28 mouse cellular contexts compared by ENCODE assay signal in the genomic region with DNA sequence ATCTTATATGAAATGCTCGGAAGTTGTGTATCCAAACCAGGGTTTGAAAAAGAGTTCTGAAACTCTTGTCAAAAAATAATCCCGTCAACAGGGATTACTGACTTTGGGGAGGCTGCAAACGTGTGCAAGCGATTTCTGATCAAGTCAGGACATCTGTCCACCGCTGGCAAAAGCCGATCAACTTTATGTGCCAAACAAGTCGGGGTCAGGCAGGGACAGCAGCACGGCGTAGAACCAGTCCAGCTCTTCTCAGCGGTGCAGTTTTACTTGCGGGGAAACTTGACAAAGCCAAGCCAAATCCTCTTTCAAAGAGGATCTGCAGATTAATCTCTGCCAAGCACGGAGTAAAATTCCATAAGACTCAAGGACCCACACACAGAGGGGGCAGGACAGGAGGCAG. TPM values are rescaled to one million over a fixed set of nuclear protein-coding genes. Genes with fewer than 3 reads are reported as not detected.
A peak's percentile ranks its signal among the peaks of the same experiment; 100 is the strongest.
DNase-seq lines count a peak whose midpoint lies in the region; TF ChIP-seq lines count a peak whose summit lies in the region.
"Had no signal": no experiment of that assay in that cellular context is flagged by ENCODE, and none has a peak within 500 bp of the region (broad histone marks: within the 10 kb centered on the region; RNA-seq: fewer than 3 reads in every experiment).

No protein-coding gene starts in this region.

- intact Hi-C loops in gastrocnemius, adult 2 months (cut with DNase I), result loop anchor here (5.0 kb wide), 1 partner anchor 63 kb away; no protein-coding TSS in a partner anchor

- DNase-seq in adrenal gland, adult 2 months, result peak; percentile 50
- DNase-seq in adrenal gland, postnatal 25 days, result no peak
- DNase-seq in gastrocnemius, adult 2 months, result peak; percentile 73
- no peak for DNase-seq in gastrocnemius, postnatal 4 days (ENCODE audit: low spot score in 2 of 2)
- DNase-seq in fat pad, adult 2 months (ENCODE audit: extremely low read depth, low read depth, low spot score), result peak; percentile 68
- DNase-seq in cerebellum, postnatal 25 days, result no peak
- DNase-seq: cerebellum, adult 11 months; cerebellum, adult 9-10 months; embryo, embryonic 11 days; kidney, adult 11 months; kidney, postnatal 4 days; layer of hippocampus, postnatal 36 days; left cerebral cortex, postnatal 4 days; right cerebral cortex, postnatal 14 days; thymus, postnatal 14 days had no signal

- TF ChIP-seq CTCF in gastrocnemius, adult 2 months (IDR thresholded peaks at IDR 0.05), result no peak
- TF ChIP-seq CTCF in olfactory bulb, adult 2 months (IDR thresholded peaks at IDR 0.05; ENCODE audit: insufficient read depth, low read depth, low read length), result no peak

- TF ChIP-seq POLR2A in olfactory bulb, adult 2 months (IDR thresholded peaks at IDR 0.05; ENCODE audit: insufficient read depth, low read depth, low read length), result no peak

- 55% methylated on average over 12 of the region's 12 CpGs for WGBS in olfactory bulb, adult 2 months

- peak overlapping the region; percentile 45 for H3K4me3 ChIP-seq in gastrocnemius, adult 2 months
- no peak overlapping the region for H3K4me3 ChIP-seq in olfactory bulb, adult 2 months (ENCODE audit: insufficient read depth, low read depth, low read length)
- H3K4me3 ChIP-seq: embryonic facial prominence, embryonic 12.5 days; forebrain, embryonic 10.5 days; forebrain, embryonic 15.5 days; heart, embryonic 13.5 days; liver, embryonic 15.5 days; lung, embryonic 15.5 days; midbrain, embryonic 10.5 days; myocyte; neural tube, embryonic 12.5 days; stomach, embryonic 15.5 days had no signal

- peak overlapping the region; percentile 85 for H3K27ac ChIP-seq in gastrocnemius, adult 2 months
- peak overlapping the region; percentile 91 for H3K27ac ChIP-seq in olfactory bulb, adult 2 months (ENCODE audit: insufficient read depth, low read depth, low read length)
- H3K27ac ChIP-seq: embryonic facial prominence, embryonic 12.5 days; forebrain, embryonic 10.5 days; hindbrain, embryonic 14.5 days; kidney, postnatal 0 days; lung, embryonic 15.5 days; midbrain, embryonic 10.5 days; neural tube, embryonic 12.5 days; stomach, embryonic 15.5 days had no signal

- peaks cover 50% of the 10 kb centered on the region for H3K4me1 ChIP-seq in olfactory bulb, adult 2 months (ENCODE audit: control insufficient read depth, insufficient read depth, low read length)

RNA-seq across cellular contexts. Expression of a gene that starts 20.8 kb away (rescaled TPM):
- 10 to 100 TPM; 60.3 to 65.3 TPM for total RNA-seq in adrenal gland, adult 2 months (2021)
- 43.8 and 53.8 TPM in 2 replicates for polyA plus RNA-seq in adrenal gland, adult 2 months (2012; rRNA removed)
- total RNA-seq in adrenal gland, postnatal 25 days (2021), result 89.0 and 123 TPM in 2 replicates
- total RNA-seq in gastrocnemius, adult 2 months (2021), result 100 to 1,000 TPM; 139 to 145 TPM
- 10 to 100 TPM; 76.1 to 90.4 TPM for total RNA-seq in gastrocnemius, postnatal 4 days (2021)
- 121 TPM in 1 of 2 replicates, not detected in the other for polyA plus RNA-seq in olfactory bulb, adult 2 months (2012; ENCODE audit: insufficient read depth, insufficient read length, low replicate concordance, missing spikeins)

RNA-seq across cellular contexts. Expression of a gene that starts 29.5 kb away (rescaled TPM):
- total RNA-seq in adrenal gland, adult 2 months (2021), result 10 to 100 TPM; 27.0 to 38.0 TPM
- polyA plus RNA-seq in adrenal gland, adult 2 months (2012; rRNA removed), result 45.1 and 51.2 TPM in 2 replicates
- 43.8 and 54.5 TPM in 2 replicates for total RNA-seq in adrenal gland, postnatal 25 days (2021)
- 10 to 100 TPM; 11.7 to 15.8 TPM for total RNA-seq in gastrocnemius, adult 2 months (2021)
- 10 to 100 TPM; 35.6 to 41.4 TPM for total RNA-seq in gastrocnemius, postnatal 4 days (2021)
- polyA plus RNA-seq in olfactory bulb, adult 2 months (2012; ENCODE audit: insufficient read depth, insufficient read length, low replicate concordance, missing spikeins), result not detected in 2 replicates

RNA-seq across cellular contexts. Expression of a gene that starts 58.9 kb away (rescaled TPM):
- total RNA-seq in adrenal gland, adult 2 months (2021), result 10 to 100 TPM; 21.6 to 26.0 TPM
- 26.8 and 27.6 TPM in 2 replicates for polyA plus RNA-seq in adrenal gland, adult 2 months (2012; rRNA removed)
- total RNA-seq in adrenal gland, postnatal 25 days (2021), result 21.0 and 32.1 TPM in 2 replicates
- total RNA-seq in gastrocnemius, adult 2 months (2021), result 1 to 10 TPM; 4.3 to 6.9 TPM
- total RNA-seq in gastrocnemius, postnatal 4 days (2021), result 1 to 10 TPM; 9.0 to 9.5 TPM
- polyA plus RNA-seq in olfactory bulb, adult 2 months (2012; ENCODE audit: insufficient read depth, insufficient read length, low replicate concordance, missing spikeins), result not detected in 2 replicates

Comparison
In these comparisons a context has a peak if more than half of its experiments do, and no peak if none do; other contexts are left out.
1. DNase-seq: peak in adrenal gland, adult 2 months (single experiment), gastrocnemius, adult 2 months (single experiment) and fat pad, adult 2 months (single experiment); none in adrenal gland, postnatal 25 days (single experiment), gastrocnemius, postnatal 4 days (0 of 2) and cerebellum, postnatal 25 days (0 of 2).